ENCODE assay signal across 11 mouse cellular contexts in genomic region chr12:24638787-24639186, GRCm38 (mm10). TPM values are rescaled to one million over a fixed set of nuclear protein-coding genes. Genes with fewer than 3 reads are reported as not detected.
DNase-seq lines count a peak whose midpoint lies in the region; ATAC-seq lines count a peak whose summit lies in the region.
"Not testable (repeated sequence)": the region's sequence is repeated elsewhere in the genome, so short reads cannot be mapped to it uniquely, and the experiment has no call there.
"Had no signal": no experiment of that assay in that cellular context is flagged by ENCODE, and none has a peak within 500 bp of the region (broad histone marks: within the 10 kb centered on the region; RNA-seq: fewer than 3 reads in every experiment).

No protein-coding gene starts in this region.

- WGBS in liver, embryonic 12.5 days (ENCODE audit: insufficient replicate concordance) = 92% methylated on average over 10 of the region's 10 CpGs

- 0 out of 2 replicates have a peak, but pooled peaks have one; percentile 28 for ATAC-seq in common myeloid progenitor, adult 5-6 weeks (replicated peaks; ENCODE audit: low read depth, poor library complexity, severe bottlenecking)
- ATAC-seq in granulocyte monocyte progenitor cell, adult 5-6 weeks (replicated peaks; ENCODE audit: poor library complexity, severe bottlenecking) = peak; percentile 52
- not testable (repeated sequence) for ATAC-seq in liver, embryonic 12.5 days
- peak; percentile 67 for ATAC-seq in megakaryocyte, adult 5-6 weeks (ENCODE audit: poor library complexity, severe bottlenecking)
- 0 out of 2 replicates have a peak, but pooled peaks have one; percentile 20 for ATAC-seq in neutrophil, adult 5-6 weeks (ENCODE audit: extremely low read depth, insufficient number of reproducible peaks, low FRiP score, poor library complexity, severe bottlenecking)

- DNase-seq in NIH3T3 (ENCODE audit: low read depth) = peak; percentile 20

- H3K36me3 ChIP-seq in liver, embryonic 12.5 days = not testable (repeated sequence)

- H3K4me1 ChIP-seq in liver, embryonic 12.5 days = peaks cover 63% of the 10 kb centered on the region

- not testable (repeated sequence) for H3K9me3 ChIP-seq in liver, embryonic 12.5 days (replicated peaks)

- not testable (repeated sequence) for H3K27me3 ChIP-seq in liver, embryonic 12.5 days (replicated peaks)

- not testable (repeated sequence) for H3K4me3 ChIP-seq in liver, embryonic 12.5 days

- H3K4me2 ChIP-seq in liver, embryonic 12.5 days = not testable (repeated sequence)

- H3K9ac ChIP-seq in liver, embryonic 12.5 days = not testable (repeated sequence)

- H3K27ac ChIP-seq in liver, embryonic 12.5 days = peak overlapping the region; percentile 28; the same call in 1 of the 2 replicates

RNA-seq across cellular contexts. Expression of gene Klf11, which starts 12.3 kb away (rescaled TPM):
- total RNA-seq in common myeloid progenitor, adult 5-6 weeks (2017) = 13.3 and 24.8 TPM in 2 replicates
- total RNA-seq in granulocyte monocyte progenitor cell, adult 5-6 weeks (2014; fragmentation: Nextera tagmentation) = 7.1 and 13.2 TPM in 2 replicates
- 10.0 and 12.7 TPM in 2 replicates for total RNA-seq in granulocyte monocyte progenitor cell, adult 5-6 weeks (2017)
- 9.2 and 10.6 TPM in 2 replicates for polyA plus RNA-seq in liver, embryonic 12.5 days (2016; fragmentation: Nextera tagmentation; extraction: Ambion mirVana)
- 7.7 and 9.6 TPM in 2 replicates for total RNA-seq in megakaryocyte, adult 5-6 weeks (2015)
- 7.9 and 9.2 TPM in 2 replicates for total RNA-seq in megakaryocyte, adult 5-6 weeks (2017)
- 28.2 and 29.6 TPM in 2 replicates for total RNA-seq in neutrophil, adult 5-6 weeks (2017)

RNA-seq across cellular contexts. Expression of gene Cys1, which starts 42.8 kb away (rescaled TPM):
- 0.41 TPM in 1 of 2 replicates, not detected in the other for total RNA-seq in common myeloid progenitor, adult 5-6 weeks (2017)
- not detected in 2 replicates for total RNA-seq in granulocyte monocyte progenitor cell, adult 5-6 weeks (2014; fragmentation: Nextera tagmentation)
- total RNA-seq in granulocyte monocyte progenitor cell, adult 5-6 weeks (2017) = not detected in 2 replicates
- polyA plus RNA-seq in liver, embryonic 12.5 days (2016; fragmentation: Nextera tagmentation; extraction: Ambion mirVana) = 0.56 and 1.0 TPM in 2 replicates
- total RNA-seq in megakaryocyte, adult 5-6 weeks (2015) = not detected in 2 replicates
- total RNA-seq in megakaryocyte, adult 5-6 weeks (2017) = not detected in 2 replicates
- not detected in 2 replicates for total RNA-seq in neutrophil, adult 5-6 weeks (2017)
- total RNA-seq: CH12.LX, ES-E14, G1E, MEL had no signal
- polyA plus RNA-seq: CD4-positive, CD25-positive, alpha-beta regulatory T cell, adult 4 months; G1E had no signal
